Mouse (Mus musculus) liver, embryonic 14.5 days (tissue): ENCODE data around the gene Epp13. TPM values are rescaled to one million over a fixed set of nuclear protein-coding genes. Genes with fewer than 3 reads are reported as not detected.
"Not testable (repeated sequence)": the region's sequence is repeated elsewhere in the genome, so short reads cannot be mapped to it uniquely, and the experiment has no call there.

Experiments used
- ATAC-seq: fragments of 200-750 bp; cut with Nextera tagmentation; 2 replicates; pipeline ENCODE4 v1.8.0; 2017; ENCODE audit warnings: moderate number of reproducible peaks, mild to moderate bottlenecking, moderate library complexity; ENCODE audit not compliant: insufficient read depth
- DNase-seq, 3 experiments: peaks; one replicate each; pipeline ENCODE4 v3.0.0-alpha.2; 2012 to 2013; ENCODE audit warnings: low read depth in 3 of 3, low spot score in 3 of 3
- H3K27ac ChIP-seq: fragments of 300-500 bp; sonication (generic); 2 replicates; pipeline ENCODE4 v1.5.1; 2014; ENCODE audit warnings: moderate library complexity, mild to moderate bottlenecking, control low read depth, inconsistent platforms
- H3K27me3 ChIP-seq: fragments of 300-500 bp; sonication (generic); 2 replicates; pipeline ENCODE4 v1.6.1; 2014; ENCODE audit warnings: mild to moderate bottlenecking, low read length, moderate library complexity; ENCODE audit not compliant: control insufficient read depth, insufficient read depth
- H3K36me3 ChIP-seq: fragments of 300-500 bp; sonication (generic); replicated peaks from 2 replicates; pipeline ENCODE4 v1.6.1; 2014; ENCODE audit warnings: low read depth; ENCODE audit not compliant: control insufficient read depth, insufficient read depth
- H3K4me1 ChIP-seq, 2 experiments: fragments of 200-500 bp in 1 of 2; fragments of 300-500 bp in 1 of 2; sonication (generic) in 1 of 2; replicated peaks; 2 replicates each; pipeline ENCODE4 v1.6.1; 2012 to 2014; ENCODE audit warnings: antibody characterized with exemption in 1 of 2, inconsistent platforms in 1 of 2, low read length in 1 of 2; ENCODE audit not compliant: control insufficient read depth in 2 of 2, insufficient read depth in 2 of 2
- H3K4me2 ChIP-seq: fragments of 300-500 bp; sonication (generic); 2 replicates; pipeline ENCODE4 v1.6.1; 2014; ENCODE audit warnings: low read depth, mild to moderate bottlenecking, control low read depth, moderate library complexity
- H3K4me3 ChIP-seq, 2 experiments: fragments of 200-500 bp in 1 of 2; fragments of 300-500 bp in 1 of 2; sonication (generic) in 1 of 2; 2 replicates each; pipeline ENCODE4 v1.5.1; 2012 to 2014; ENCODE audit warnings: low read depth in 2 of 2, low read length in 2 of 2, mild to moderate bottlenecking in 2 of 2, control low read depth in 1 of 2, inconsistent platforms in 1 of 2, moderate library complexity in 1 of 2; ENCODE audit not compliant: insufficient read depth in 1 of 2
- H3K9ac ChIP-seq: fragments of 300-500 bp; sonication (generic); replicated peaks from 2 replicates; pipeline ENCODE4 v1.6.1; 2014; ENCODE audit warnings: mild to moderate bottlenecking, control low read depth, moderate library complexity
- H3K9me3 ChIP-seq: fragments of 300-500 bp; sonication (generic); 2 replicates; pipeline ENCODE4 v1.6.1; 2016; ENCODE audit warnings: low read length, mixed read lengths; ENCODE audit not compliant: control insufficient read depth
- CTCF ChIP-seq: IDR thresholded peaks from 2 replicates; pipeline ENCODE4 v1.5.1; 2016; ENCODE audit warnings: antibody characterized with exemption, low read depth, control low read depth
- EP300 ChIP-seq: IDR thresholded peaks from 2 replicates; pipeline ENCODE4 v1.6.1; 2016; ENCODE audit warnings: antibody characterized with exemption, low read depth
- WGBS: fragments of 180-500 bp; shearing (Covaris S2); extraction: QIAGEN DNeasy Blood & Tissue Kit; methylation state at CpG from one replicate; pipeline ENCODE4 v1.1.7; 2014; ENCODE audit not compliant: insufficient replicate concordance; 5-methylcytosine and 5-hydroxymethylcytosine counted together
- polyA plus RNA-seq, 2 experiments: library from polyadenylated mRNA; depleted of rRNA in 1 of 2; stranded (reverse) in 1 of 2; unstranded in 1 of 2; fragments of >200 nt; fragmentation: Nextera tagmentation in 1 of 2; extraction: Ambion mirVana in 1 of 2; gene quantifications; 2 replicates each; pipeline versions ENCODE4 v1.2.1 to v1.2.3; 2012 to 2014

Gene Epp13
- not detected in 2 replicates for polyA plus RNA-seq (2012; rRNA removed)
- not detected in 2 replicates for polyA plus RNA-seq (2014; fragmentation: Nextera tagmentation; extraction: Ambion mirVana)

DNA sequence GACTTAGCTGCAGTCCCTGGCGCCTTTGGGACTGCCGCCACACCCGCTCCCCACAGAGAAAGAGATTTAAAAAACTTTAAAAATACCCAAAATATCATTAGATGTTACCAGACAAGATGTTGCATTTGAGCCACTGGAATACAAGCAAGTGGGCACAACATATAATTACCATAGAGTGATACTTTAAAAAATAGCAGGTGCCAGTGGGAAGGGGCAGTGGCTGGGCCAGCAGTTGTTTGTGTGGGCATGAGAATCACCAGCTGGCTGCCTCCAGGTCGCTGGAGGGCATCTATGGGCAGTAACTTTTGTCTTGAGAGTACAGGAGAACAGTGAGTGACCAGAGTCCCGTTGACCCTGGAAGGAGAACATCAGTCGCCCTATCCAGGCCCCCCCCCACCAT, at the start of gene Epp13:
TSS of gene Epp13 (plus strand) at position 301 of the 400 bp plus-strand sequence.
- DNase-seq (no peak), ATAC-seq (no peak)
- no peaks in the 10 kb centered on the region for H3K36me3 ChIP-seq
- H3K9ac ChIP-seq, result no peak within 1 kb of the TSS
- no peaks in the 10 kb centered on the region for H3K4me1 ChIP-seq
- H3K4me3 ChIP-seq, result no peak within 1 kb of the TSS
- H3K27me3 ChIP-seq, result no peaks in the 10 kb centered on the region
- TF ChIP-seq CTCF (no peak), EP300 (no peak)
- no peak within 1 kb of the TSS for H3K4me2 ChIP-seq
- no peaks in the 10 kb centered on the region for H3K9me3 ChIP-seq
- WGBS, result 65% methylated on average over 6 of the region's 6 CpGs
- H3K27ac ChIP-seq, result no peak within 1 kb of the TSS

GRCm38 (mm10) chr7:6204200-6204599, 48.3 kb upstream of the Epp13 start:
- Histone ChIP-seq H3K9ac (no peak overlapping the region), H3K4me3 (no peak overlapping the region), H3K4me2 (no peak overlapping the region), H3K27me3 (no peaks in the 10 kb centered on the region), H3K27ac (no peak overlapping the region), H3K4me1 (no peaks in the 10 kb centered on the region), H3K36me3 (no peaks in the 10 kb centered on the region), H3K9me3 (no peaks in the 10 kb centered on the region)
- TF ChIP-seq CTCF (no peak), EP300 (no peak)
- DNase-seq, result no peak
- whole genome bisulfite sequencing, result 50% methylated on average over 3 of the region's 3 CpGs
- no peak for ATAC-seq

GRCm38 (mm10) chr7:6213144-6213543, 39.4 kb upstream of the Epp13 start:
- H3K9me3 ChIP-seq, result no peaks in the 10 kb centered on the region
- no peak overlapping the region for H3K4me3 ChIP-seq
- WGBS, result 34% methylated on average over 5 of the region's 5 CpGs
- H3K36me3 ChIP-seq, result no peaks in the 10 kb centered on the region
- H3K9ac ChIP-seq, result no peak overlapping the region
- H3K27ac ChIP-seq, result no peak overlapping the region
- no peak for TF ChIP-seq EP300
- TF ChIP-seq CTCF, result peak; percentile 80
- H3K27me3 ChIP-seq, result no peaks in the 10 kb centered on the region
- no peak for DNase-seq
- H3K4me1 ChIP-seq, result no peaks in the 10 kb centered on the region
- H3K4me2 ChIP-seq, result no peak overlapping the region
- ATAC-seq, result no peak

DNA sequence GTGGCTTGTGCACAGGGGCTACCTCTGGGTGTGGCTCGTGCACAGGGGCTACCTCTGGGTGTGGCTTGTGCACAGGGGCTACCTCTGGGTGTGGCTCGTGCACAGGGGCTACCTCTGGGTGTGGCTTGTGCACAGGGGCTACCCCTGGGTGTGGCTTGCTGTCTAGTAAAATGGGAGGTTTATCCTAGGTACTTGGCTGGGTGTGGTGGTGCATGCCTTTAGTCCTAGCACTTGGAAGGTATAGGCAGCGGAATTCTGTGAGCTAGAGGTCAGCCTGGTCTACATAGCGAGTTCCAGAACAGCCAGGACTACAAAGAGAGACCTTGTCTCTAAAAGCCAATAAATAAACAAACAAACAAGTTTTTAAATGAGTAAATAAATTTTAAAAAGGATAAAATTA, 37.8 kb upstream of the Epp13 start:
- DNase-seq, H3K36me3 ChIP-seq, H3K27me3 ChIP-seq, H3K4me2 ChIP-seq, H3K9ac ChIP-seq, H3K4me3 ChIP-seq, ATAC-seq, H3K27ac ChIP-seq, H3K9me3 ChIP-seq, H3K4me1 ChIP-seq: not testable (repeated sequence)
- WGBS, result 56% methylated on average over 3 of the region's 4 CpGs

GRCm38 (mm10) chr7:6220147-6220546, 32.4 kb upstream of the Epp13 start:
- no peaks in the 10 kb centered on the region for H3K27me3 ChIP-seq
- ATAC-seq (no peak), DNase-seq (no peak)
- H3K36me3 ChIP-seq, result no peaks in the 10 kb centered on the region
- H3K9me3 ChIP-seq, result no peaks in the 10 kb centered on the region; the same call in 1 of the 2 replicates
- no peak overlapping the region for H3K4me2 ChIP-seq
- no peak for TF ChIP-seq CTCF
- no peak for TF ChIP-seq EP300
- no peak overlapping the region for H3K27ac ChIP-seq
- H3K4me3 ChIP-seq, result no peak overlapping the region
- WGBS, result 44% methylated on average over 3 of the region's 3 CpGs
- H3K9ac ChIP-seq, result no peak overlapping the region
- H3K4me1 ChIP-seq, result no peaks in the 10 kb centered on the region

- no peaks in the 10 kb centered on the region for H3K27me3 ChIP-seq
- DNase-seq, result no peak
- no peak within 1 kb of the TSS for H3K27ac ChIP-seq
- no peak within 1 kb of the TSS for H3K4me2 ChIP-seq
- H3K9me3 ChIP-seq, result no peaks in the 10 kb centered on the region; the same call in 1 of the 2 replicates
- no peaks in the 10 kb centered on the region for H3K36me3 ChIP-seq
- H3K4me3 ChIP-seq, result no peak within 1 kb of the TSS
- no peak within 1 kb of the TSS for H3K9ac ChIP-seq
- 76% methylated on average over 12 of the region's 12 CpGs for WGBS
- ATAC-seq, result no peak
- TF ChIP-seq EP300 (no peak), CTCF (no peak)
- no peaks in the 10 kb centered on the region for H3K4me1 ChIP-seq
Measured at GRCm38 (mm10) chr7:6221978-6222377, 30.5 kb upstream of the Epp13 start, which contains the start of gene Zscan5b. Zscan5b (plus strand) TSS chr7:6222278.
